Mouse (Mus musculus) spleen, adult 10 weeks (tissue): Measurements from ENCODE around the gene Defb19. TPM values are rescaled to one million over a fixed set of nuclear protein-coding genes. Genes with fewer than 3 reads are reported as not detected.

Experiments
- polyA plus RNA-seq: library from polyadenylated mRNA; stranded (reverse); fragments of 350-450 nt; fragmentation: Illumina TruSeq; extraction: RNeasy Lipid Tissue Mini Kit (QIAGEN cat#74804); gene quantifications from one replicate; pipeline ENCODE4 v1.2.3, GENCODE M21; 2015; ENCODE audit warnings: low replicate concordance; ENCODE audit not compliant: insufficient read depth

The Defb19 gene
- not detected for polyA plus RNA-seq

DNA sequence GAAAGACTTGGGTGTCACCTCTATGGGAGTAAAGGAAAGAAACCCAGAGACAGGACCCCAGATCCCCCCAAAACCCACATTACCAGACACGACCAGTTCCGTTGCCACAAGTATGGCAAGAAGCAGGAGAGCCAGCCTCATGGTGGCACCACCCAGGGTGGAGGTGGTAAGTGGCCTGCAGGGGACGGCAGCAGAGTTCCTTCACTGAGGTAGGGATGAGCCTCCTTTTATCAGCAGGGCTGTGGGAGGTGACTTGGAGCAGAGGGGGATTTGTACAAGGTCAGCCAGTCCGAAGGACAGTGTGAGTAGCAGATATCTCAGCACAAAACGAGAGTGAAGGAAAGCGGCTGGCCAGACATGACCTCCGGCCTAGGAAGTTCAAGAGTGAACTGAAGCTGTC, at the start of gene Defb19:
Defb19 (minus strand) TSS at position 206 of the 400 bp plus-strand sequence.

DNA sequence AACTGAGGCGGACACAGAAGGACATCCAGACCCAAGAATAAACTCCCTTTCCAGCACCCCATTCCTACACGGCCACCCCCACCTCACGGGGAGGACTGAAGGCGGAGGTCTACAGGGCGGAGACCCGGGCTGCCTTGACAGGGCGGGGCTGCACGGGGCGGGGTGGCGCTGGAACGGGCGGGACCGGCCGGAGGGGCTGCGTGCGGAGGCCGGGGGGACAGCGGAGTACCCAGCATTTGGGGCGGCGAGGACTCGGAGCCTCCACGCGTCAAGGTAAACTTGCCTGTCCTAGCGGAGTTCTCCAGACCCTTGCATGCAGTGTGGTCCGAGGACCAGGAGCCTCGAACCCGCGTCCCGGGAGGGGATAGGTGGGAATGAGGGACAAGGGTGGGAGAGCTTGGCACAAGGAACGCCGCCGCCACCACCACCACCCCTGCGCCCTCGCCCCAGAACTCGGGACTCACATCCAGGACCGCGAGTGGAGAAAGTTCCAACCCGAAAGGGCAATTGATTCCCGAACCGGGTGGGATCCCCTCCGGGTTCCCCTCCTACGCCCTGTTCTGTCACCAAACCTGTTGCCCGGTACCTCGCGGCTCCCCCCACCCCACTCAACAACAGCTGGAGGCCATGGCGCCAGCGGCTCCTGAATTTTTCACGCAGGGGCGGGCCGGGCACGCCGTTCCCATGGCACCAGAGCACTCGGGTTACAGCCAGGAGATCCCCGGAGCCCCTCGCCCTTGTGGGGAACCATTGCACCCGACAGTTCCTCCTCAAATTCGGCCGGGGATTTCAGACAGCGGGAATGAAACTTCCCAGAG, 46.9 kb upstream of the Defb19 start, which contains the start of gene Rem1:
Rem1 (plus strand) TSS at position 178 of the 818 bp plus-strand sequence.

DNA sequence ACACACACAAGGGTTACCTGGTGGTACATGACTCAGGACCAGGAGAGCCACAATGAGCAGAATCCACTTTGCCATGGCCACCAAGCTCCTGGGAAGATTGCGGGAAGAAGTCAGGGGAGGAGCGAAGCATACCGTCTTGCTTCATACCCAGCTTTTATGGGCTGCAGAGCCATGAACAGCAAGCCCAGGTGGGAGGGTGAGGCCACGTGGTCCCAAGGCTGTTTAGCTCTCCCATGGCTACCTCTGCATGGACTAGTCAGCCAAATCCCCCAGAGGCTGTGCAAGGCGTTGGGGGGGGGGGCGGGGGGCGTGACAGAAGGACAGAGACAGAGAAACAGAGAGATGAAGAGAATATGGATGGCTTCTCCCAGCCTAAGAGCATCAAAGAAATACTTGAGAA, 42.8 kb upstream of the Defb19 start, which contains the start of gene Defb25:
Defb25 (minus strand) TSS at position 101 of the 400 bp plus-strand sequence.

DNA sequence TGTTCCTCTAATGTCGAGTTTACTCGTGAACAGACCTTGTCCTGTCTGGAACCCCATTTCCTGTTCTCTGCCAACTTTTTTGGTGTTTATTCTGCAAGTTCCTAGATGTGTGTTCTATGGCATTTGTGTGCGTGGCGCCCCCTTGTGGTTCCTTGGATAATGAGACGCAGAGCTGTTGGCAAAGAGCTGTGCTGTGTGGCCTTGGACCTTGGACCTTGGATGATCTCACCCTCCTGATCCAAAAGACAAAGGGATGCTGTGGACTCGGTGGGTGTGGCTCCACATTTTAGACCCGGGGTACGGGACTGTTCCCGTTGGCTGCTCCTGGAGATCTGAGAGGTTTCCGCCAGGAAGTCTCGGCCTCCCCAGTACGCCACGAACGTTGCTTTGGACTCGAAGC, 23.9 kb upstream of the Defb19 start, which contains the start of gene Defb36:
Defb36 (plus strand) TSS at position 271 of the 400 bp plus-strand sequence.

DNA sequence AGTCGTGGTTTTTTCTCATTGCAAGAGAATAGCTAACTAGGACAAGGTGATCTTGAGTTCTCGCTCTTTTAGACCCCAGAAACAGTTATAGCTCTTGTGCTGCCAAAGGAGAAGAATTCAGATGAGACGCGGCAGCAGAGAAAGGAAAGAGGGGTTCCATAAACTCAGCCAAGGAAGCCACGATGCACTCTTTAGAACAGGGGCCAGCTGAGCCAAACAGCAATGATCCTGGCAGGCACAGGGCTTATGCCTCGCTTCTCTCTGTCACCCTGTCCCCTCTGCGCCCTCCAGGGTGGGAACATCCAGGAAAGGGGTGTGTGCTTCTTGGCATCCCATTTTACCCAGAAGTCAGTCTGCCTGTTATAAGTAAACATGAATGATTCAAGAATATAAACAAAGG, 19.2 kb upstream of the Defb19 start, which contains the start of gene Defb45:
Defb45 (minus strand) TSS at position 101 of the 400 bp plus-strand sequence.

DNA sequence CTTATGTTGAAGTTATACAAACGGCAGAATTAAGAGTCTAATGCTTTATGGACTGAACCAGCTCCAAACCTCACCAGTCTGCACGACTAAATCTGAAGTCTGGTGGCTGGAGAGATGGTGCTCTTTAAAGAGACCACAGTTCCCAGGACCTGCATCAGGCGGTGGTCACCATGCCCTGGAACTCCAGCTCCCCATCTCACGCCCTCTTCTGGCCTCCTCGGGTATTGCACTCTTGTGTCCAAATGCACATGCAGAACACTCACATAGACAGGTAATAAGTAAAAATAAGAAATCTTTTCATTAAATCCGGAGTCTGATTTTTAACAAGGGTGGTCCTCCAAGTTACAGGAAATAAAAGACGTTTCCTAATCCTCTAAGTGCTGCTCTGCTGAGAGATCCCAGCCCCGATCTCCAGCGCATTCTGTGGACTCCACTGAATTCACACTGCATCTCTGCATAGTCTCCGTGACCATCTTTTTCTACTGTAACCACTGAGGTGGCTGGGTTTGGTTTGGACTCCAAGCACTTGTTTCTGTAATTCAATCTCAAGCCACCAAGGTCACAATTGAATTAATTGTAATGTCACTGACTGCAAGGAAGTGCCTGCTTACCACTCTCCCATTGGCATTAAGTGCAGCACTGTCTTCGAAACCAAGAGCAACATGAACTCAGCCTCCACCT, 7.9 kb downstream of the Defb19 start, which contains the start of gene Defb21:
Defb21 (plus strand) TSS at position 631 of the 681 bp plus-strand sequence.

DNA sequence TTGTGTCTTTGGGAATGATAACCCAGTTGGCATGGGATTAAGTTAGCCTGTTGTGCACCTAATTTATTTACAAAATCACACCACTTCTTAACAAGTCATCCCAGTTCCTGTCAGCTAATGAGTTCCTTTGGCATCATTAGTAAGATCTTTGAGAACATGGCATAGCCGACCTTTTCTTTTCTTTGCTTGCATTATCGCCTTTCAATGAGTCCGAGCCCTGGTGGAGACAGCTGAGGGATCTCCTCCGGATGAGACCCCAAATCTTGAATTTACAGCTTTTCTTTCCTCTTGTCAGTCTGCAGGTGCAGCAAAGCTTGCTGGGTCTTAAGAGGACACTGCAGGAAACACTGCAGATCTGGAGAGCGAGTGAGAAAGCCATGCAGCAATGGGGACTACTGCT, 11.1 kb downstream of the Defb19 start, which contains the start of gene Gm17416:
Gm17416 (plus strand) TSS at position 301 of the 400 bp plus-strand sequence.

DNA sequence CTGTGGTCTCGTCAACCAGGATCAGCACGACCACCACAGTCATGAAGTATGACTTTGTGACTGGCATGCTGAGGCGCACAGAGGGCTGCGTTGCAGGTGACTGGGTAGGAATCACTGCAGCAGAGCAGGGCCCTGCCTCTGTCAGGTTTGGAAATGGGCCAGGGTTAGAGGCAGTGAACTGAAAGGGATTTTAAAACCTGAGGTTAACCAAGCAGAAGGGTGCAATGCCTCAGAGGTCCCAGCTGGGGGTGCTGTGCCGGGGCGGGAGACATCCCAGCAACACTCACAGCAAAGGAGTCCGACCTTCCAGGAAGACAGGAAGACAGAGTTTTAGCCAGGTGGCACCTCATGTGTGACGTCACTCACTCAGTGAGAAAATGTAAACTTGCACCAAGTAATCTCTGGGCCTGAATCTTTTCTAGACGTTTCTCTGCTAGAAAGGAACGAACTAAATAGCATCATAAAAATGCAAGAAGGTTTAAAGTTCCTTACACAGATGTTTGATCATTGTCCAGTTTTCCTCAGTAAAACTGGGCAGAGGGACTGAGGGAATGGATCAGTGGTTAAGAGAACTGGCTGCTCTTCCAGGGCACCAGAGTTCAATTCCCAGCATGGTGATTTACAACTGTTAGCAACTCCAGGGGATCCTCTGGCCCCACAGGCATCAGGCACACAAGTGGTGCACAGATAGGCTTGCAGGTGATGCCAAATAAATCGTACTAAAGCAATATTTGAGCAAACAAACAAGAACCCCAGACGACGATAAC, 40.0 kb downstream of the Defb19 start, which contains the start of gene Defb29:
Defb29 (minus strand) TSS at position 155 of the 767 bp plus-strand sequence.

Other genes with a start within 250 kb of the Defb19 start
- gene Rbck1, start 247.7 kb downstream of the Defb19 start, polyA plus RNA-seq = 51.8 TPM
- gene Trib3, start 236.3 kb downstream of the Defb19 start, polyA plus RNA-seq = 0.37 TPM
- gene Nrsn2, start 203.7 kb downstream of the Defb19 start, polyA plus RNA-seq = not detected
- 1.0 TPM for gene Sox12, start 182.2 kb downstream of the Defb19 start, polyA plus RNA-seq
- 2.3 TPM for gene Zcchc3, start 165.3 kb downstream of the Defb19 start, polyA plus RNA-seq
- not detected for gene 6820408C15Rik, start 164.7 kb downstream of the Defb19 start, polyA plus RNA-seq
- gene Defb23, start 115.7 kb downstream of the Defb19 start, polyA plus RNA-seq = not detected
- gene Defb20, start 103.2 kb downstream of the Defb19 start, polyA plus RNA-seq = not detected
- gene Defb22, start 90.2 kb downstream of the Defb19 start, polyA plus RNA-seq = not detected
- gene Defb26, start 68.6 kb downstream of the Defb19 start, polyA plus RNA-seq = not detected
- gene Defb28, start 62.1 kb downstream of the Defb19 start, polyA plus RNA-seq = not detected
- not detected for gene Defb29, start 40.2 kb downstream of the Defb19 start, polyA plus RNA-seq
- gene Gm17416, start 11.0 kb downstream of the Defb19 start, polyA plus RNA-seq = not detected
- not detected for gene Defb21, start 7.6 kb downstream of the Defb19 start, polyA plus RNA-seq
- gene Defb45, start 19.1 kb upstream of the Defb19 start, polyA plus RNA-seq = not detected
- not detected for gene Defb36, start 24.0 kb upstream of the Defb19 start, polyA plus RNA-seq
- not detected for gene Defb25, start 42.7 kb upstream of the Defb19 start, polyA plus RNA-seq
- 3.6 TPM for gene Rem1, start 46.6 kb upstream of the Defb19 start, polyA plus RNA-seq
- gene H13, start 89.1 kb upstream of the Defb19 start, polyA plus RNA-seq = 77.9 TPM
- 8.0 TPM for gene Mcts2, start 106.7 kb upstream of the Defb19 start, polyA plus RNA-seq
- gene Id1, start 155.9 kb upstream of the Defb19 start, polyA plus RNA-seq = 10.5 TPM
- gene Cox4i2, start 173.9 kb upstream of the Defb19 start, polyA plus RNA-seq = 0.76 TPM